13 mouse cellular contexts compared by ENCODE assay signal in genomic region chr8:26526474-26527185, GRCm38 (mm10).
DNase-seq lines count a peak whose midpoint lies in the region; ATAC-seq lines count a peak whose summit lies in the region.
"Had no signal": no experiment of that assay in that cellular context is flagged by ENCODE, and none has a peak within 500 bp of the region (broad histone marks: within the 10 kb centered on the region; RNA-seq: fewer than 3 reads in every experiment).

No protein-coding gene starts in this region.

- no peaks in the 10 kb centered on the region for H3K9me3 ChIP-seq in kidney, embryonic 14.5 days (ENCODE audit: control insufficient read depth, low read length)
- 0 out of 2 replicates have a peak, but pooled peaks cover 3% of the 10 kb centered on the region for H3K9me3 ChIP-seq in kidney, embryonic 16.5 days (ENCODE audit: low read length)
- H3K9me3 ChIP-seq in hindbrain, embryonic 10.5 days: no peaks in the 10 kb centered on the region
- H3K9me3 ChIP-seq in limb, embryonic 13.5 days: no peaks in the 10 kb centered on the region
- H3K9me3 ChIP-seq: liver, embryonic 12.5 days had no signal

- no peak overlapping the region for H3K9ac ChIP-seq in kidney, embryonic 14.5 days (ENCODE audit: low read depth, low read length)
- no peak overlapping the region for H3K9ac ChIP-seq in kidney, embryonic 16.5 days (replicated peaks; ENCODE audit: low read length)
- H3K9ac ChIP-seq in limb, embryonic 13.5 days: no peak overlapping the region
- H3K9ac ChIP-seq: liver, embryonic 12.5 days had no signal

- H3K4me2 ChIP-seq in kidney, embryonic 14.5 days (replicated peaks; ENCODE audit: low read depth, low read length): no peak overlapping the region
- H3K4me2 ChIP-seq in kidney, embryonic 16.5 days (replicated peaks; ENCODE audit: low read depth, low read length): no peak overlapping the region
- no peak overlapping the region for H3K4me2 ChIP-seq in limb, embryonic 13.5 days (replicated peaks)
- H3K4me2 ChIP-seq: liver, embryonic 12.5 days had no signal

- DNase-seq in hindbrain, embryonic 10.5 days (ENCODE audit: low spot score): peak; percentile 59
- peak; percentile 38 for DNase-seq in retina, postnatal 1 day
- no peak for DNase-seq in right cerebral cortex, adult 2 months (ENCODE audit: low spot score in 2 of 2)
- no peak for DNase-seq in adrenal gland, adult 18-20 months (ENCODE audit: low spot score in 2 of 2)
- no peak for DNase-seq in urinary bladder, postnatal 36 days (ENCODE audit: low spot score in 2 of 2)
- DNase-seq: B cell, adult 2 months; heart, postnatal 36 days; thymus, postnatal 25 days had no signal

- no peak overlapping the region for H3K27ac ChIP-seq in kidney, embryonic 14.5 days (ENCODE audit: low read depth, low read length)
- H3K27ac ChIP-seq in kidney, embryonic 16.5 days (ENCODE audit: low read length): no peak overlapping the region
- H3K27ac ChIP-seq in hindbrain, embryonic 10.5 days: peak overlapping the region; percentile 50
- H3K27ac ChIP-seq in limb, embryonic 13.5 days: no peak overlapping the region
- H3K27ac ChIP-seq: layer of hippocampus, adult 2 months; liver, embryonic 12.5 days had no signal

- no peak overlapping the region for H3K4me3 ChIP-seq in kidney, embryonic 14.5 days (ENCODE audit: low read length)
- no peak overlapping the region for H3K4me3 ChIP-seq in kidney, embryonic 16.5 days (ENCODE audit: low read length)
- H3K4me3 ChIP-seq in hindbrain, embryonic 10.5 days: no peak overlapping the region
- no peak overlapping the region for H3K4me3 ChIP-seq in limb, embryonic 13.5 days
- H3K4me3 ChIP-seq: layer of hippocampus, adult 2 months; liver, embryonic 12.5 days had no signal

- no peaks in the 10 kb centered on the region for H3K4me1 ChIP-seq in kidney, embryonic 14.5 days (ENCODE audit: control insufficient read depth, insufficient read depth, low read length)
- no peaks in the 10 kb centered on the region for H3K4me1 ChIP-seq in kidney, embryonic 16.5 days (ENCODE audit: insufficient read depth, low read length)
- H3K4me1 ChIP-seq in hindbrain, embryonic 10.5 days (replicated peaks): peaks cover 19% of the 10 kb centered on the region
- peaks cover 14% of the 10 kb centered on the region for H3K4me1 ChIP-seq in limb, embryonic 13.5 days

- no peaks in the 10 kb centered on the region for H3K27me3 ChIP-seq in kidney, embryonic 14.5 days (ENCODE audit: control insufficient read depth, insufficient read depth, low read length)
- no peaks in the 10 kb centered on the region for H3K27me3 ChIP-seq in kidney, embryonic 16.5 days (ENCODE audit: insufficient read depth, low read length)
- H3K27me3 ChIP-seq in hindbrain, embryonic 10.5 days (ENCODE audit: insufficient read depth, poor library complexity, severe bottlenecking): no peaks in the 10 kb centered on the region
- H3K27me3 ChIP-seq in limb, embryonic 13.5 days: peaks cover 34% of the 10 kb centered on the region
- H3K27me3 ChIP-seq: liver, embryonic 12.5 days had no signal

- H3K36me3 ChIP-seq in kidney, embryonic 14.5 days (ENCODE audit: control insufficient read depth, insufficient read depth, low read length): no peaks in the 10 kb centered on the region
- no peaks in the 10 kb centered on the region for H3K36me3 ChIP-seq in kidney, embryonic 16.5 days (ENCODE audit: insufficient read depth, low read length)
- H3K36me3 ChIP-seq in hindbrain, embryonic 10.5 days: no peaks in the 10 kb centered on the region
- no peaks in the 10 kb centered on the region for H3K36me3 ChIP-seq in limb, embryonic 13.5 days
- H3K36me3 ChIP-seq: liver, embryonic 12.5 days had no signal

- WGBS in kidney, embryonic 14.5 days: 22% methylated on average over 10 of the region's 10 CpGs
- WGBS in kidney, embryonic 16.5 days: 13% methylated on average over 10 of the region's 10 CpGs
- 22% methylated on average over 10 of the region's 10 CpGs for WGBS in hindbrain, embryonic 10.5 days
- 9% methylated on average over 10 of the region's 10 CpGs for WGBS in limb, embryonic 13.5 days

- 0 out of 2 replicates have a peak, but pooled peaks have one; percentile 46 for ATAC-seq in kidney, embryonic 14.5 days (ENCODE audit: low FRiP score, low TSS enrichment)
- ATAC-seq in kidney, embryonic 16.5 days (ENCODE audit: low FRiP score, low TSS enrichment): no peak
- peak; percentile 83 for ATAC-seq in limb, embryonic 13.5 days (ENCODE audit: low FRiP score, low read depth)
- ATAC-seq: liver, embryonic 12.5 days had no signal

Comparison
In these comparisons a context has a peak if more than half of its experiments do, and no peak if none do; other contexts are left out.
1. DNase-seq: peak in hindbrain, embryonic 10.5 days (single experiment) and retina, postnatal 1 day (single experiment); none in right cerebral cortex, adult 2 months (0 of 2), adrenal gland, adult 18-20 months (0 of 2) and urinary bladder, postnatal 36 days (0 of 2).